Mouse (Mus musculus) frontal cortex, adult 2 months (tissue): ENCODE results near the gene Uqcrc1. TPM values are rescaled to one million over a fixed set of nuclear protein-coding genes. Genes with fewer than 3 reads are reported as not detected.

Source experiments
- DNase-seq, 2 experiments: peaks; one replicate each; pipeline ENCODE4 v3.0.0; 2022; ENCODE audit warnings: low spot score in 1 of 2; ENCODE audit errors: extremely low spot score in 1 of 2
- polyA plus RNA-seq: library from polyadenylated mRNA; depleted of rRNA; stranded (reverse); fragments of >200 nt; gene quantifications from 2 replicates; pipeline ENCODE4 v1.2.3, GENCODE M21; 2012; rRNA removed

Gene Uqcrc1
- 467 and 477 TPM in 2 replicates for polyA plus RNA-seq

DNA sequence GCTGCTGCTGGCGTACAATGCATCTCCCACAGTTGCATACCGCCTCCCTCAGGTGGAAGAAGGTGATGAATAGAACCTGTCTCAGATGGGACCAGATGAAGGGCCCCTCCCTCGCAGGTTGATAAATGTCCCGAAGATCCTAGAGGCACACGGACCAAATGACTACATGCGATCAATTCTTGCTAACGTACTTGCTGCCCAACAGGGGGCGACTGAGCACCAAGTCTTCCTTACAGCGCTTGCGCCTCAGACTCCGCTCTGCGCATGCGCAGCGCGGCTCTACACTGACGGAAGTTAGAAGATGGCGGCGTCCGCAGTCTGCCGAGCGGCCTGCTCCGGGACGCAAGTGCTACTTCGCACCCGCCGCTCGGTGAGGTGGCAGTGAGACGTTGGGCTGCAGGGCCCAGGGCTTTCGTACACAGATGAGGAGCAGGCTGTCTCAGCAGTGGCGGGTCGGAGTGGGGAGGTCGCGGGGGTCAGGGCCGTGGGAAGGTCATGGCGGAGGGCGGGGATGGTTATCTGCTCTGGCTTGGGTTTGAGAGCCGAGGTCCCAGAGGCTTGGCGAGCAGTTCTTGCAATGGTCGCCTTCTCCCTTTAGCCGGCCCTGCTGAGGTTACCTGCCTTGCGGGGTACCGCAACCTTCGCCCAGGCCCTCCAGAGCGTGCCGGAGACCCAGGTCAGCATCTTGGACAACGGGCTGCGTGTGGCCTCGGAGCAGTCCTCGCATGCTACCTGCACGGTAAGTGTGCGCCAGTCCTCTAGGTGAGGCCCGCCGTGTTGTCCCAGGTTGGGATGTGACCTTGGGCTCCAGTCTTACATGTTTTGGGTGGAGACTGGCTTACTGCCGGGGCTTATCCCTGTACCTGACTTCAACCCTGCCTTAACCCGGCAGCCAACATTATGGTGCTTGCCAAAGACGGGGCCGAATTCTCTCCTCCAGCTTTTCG, at the start of gene Uqcrc1:
TSS of gene Uqcrc1 (plus strand) at position 216 of the 947 bp plus-strand sequence.
- DNase-seq: peak; percentile 85 to 97

DNA sequence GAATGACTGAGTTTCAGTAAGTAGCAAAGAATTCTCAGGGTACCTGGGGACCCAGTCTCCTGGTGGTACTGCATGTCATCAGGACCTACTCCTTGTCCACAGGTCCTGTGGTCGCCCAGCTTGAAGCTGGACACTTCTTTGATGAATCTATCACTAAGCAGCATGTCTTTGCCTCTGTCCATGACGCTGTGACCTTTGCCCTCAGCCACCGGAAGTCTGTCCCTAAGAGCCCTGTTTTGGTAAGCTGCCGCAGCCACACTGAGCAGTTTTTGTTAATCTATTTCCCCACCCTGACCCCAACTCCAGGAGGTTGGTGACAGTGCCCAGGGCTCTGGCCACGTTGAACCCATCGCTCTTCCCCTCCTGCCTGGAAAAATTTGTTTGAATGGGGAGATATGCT, 24.1 kb upstream of the Uqcrc1 start:
- DNase-seq: no peak

DNA sequence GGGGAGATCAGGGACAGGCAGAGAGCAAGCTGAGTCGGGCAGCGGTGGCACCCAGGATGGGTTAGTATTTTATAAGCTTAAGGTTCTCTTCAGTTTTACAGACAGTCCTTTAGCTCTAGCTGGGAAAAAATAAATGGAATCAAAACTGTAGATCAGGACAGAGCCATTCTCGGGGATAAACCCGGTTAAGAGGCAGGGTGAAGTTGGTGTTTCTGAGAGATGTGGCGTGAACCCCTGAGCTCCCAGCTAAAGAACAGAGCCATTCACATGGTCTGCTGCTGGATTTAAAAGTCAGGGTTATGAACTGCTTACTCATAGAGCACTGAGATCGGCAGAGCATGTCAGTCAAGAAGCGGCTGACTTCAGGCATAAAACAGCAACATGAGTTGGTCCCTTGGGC, 23.3 kb upstream of the Uqcrc1 start:
- no peak for DNase-seq

DNA sequence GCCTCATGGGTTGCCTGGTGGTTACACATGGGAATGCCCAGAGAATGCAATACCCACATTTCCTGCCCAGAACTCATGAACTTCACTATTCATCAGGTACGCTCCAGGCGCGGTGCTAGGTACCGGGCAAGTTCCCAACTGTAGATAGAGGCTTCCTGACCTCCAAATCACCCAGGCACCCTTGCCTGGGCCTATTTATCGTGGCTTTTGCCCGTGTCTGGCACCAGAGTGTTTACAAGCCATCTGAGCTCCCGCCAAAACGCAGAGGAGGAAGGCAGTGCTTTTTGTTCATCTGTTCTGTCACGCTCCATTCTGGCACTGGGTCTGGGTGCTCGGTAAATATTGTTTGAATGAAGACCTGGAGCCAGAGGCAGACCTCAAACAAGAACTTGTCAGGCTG, 22.8 kb upstream of the Uqcrc1 start:
- no peak for DNase-seq

DNA sequence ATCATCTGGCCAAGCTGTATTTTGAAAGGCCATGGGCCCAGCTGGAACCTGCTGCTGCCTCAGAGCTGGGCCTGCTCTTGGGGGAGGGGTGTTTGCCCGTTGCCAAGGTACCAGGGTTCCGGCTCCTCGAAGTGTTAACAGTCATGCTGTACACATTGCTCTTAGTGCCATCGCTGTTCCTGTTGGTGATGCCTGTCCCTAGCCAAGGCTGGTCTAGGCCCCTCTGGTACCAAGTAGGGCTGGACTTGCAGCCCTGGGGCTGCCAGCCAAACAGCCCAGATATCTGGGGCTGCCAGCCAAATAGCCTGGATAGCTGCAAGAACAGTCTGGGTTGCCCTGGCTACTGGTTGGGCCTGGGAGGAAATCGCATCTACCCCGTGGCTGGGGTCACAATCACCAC, 21.9 kb upstream of the Uqcrc1 start, which contains the start of gene Tmem89:
TSS of gene Tmem89 (plus strand) at position 129 of the 400 bp plus-strand sequence.
- peak; percentile 51 to 55 for DNase-seq

DNA sequence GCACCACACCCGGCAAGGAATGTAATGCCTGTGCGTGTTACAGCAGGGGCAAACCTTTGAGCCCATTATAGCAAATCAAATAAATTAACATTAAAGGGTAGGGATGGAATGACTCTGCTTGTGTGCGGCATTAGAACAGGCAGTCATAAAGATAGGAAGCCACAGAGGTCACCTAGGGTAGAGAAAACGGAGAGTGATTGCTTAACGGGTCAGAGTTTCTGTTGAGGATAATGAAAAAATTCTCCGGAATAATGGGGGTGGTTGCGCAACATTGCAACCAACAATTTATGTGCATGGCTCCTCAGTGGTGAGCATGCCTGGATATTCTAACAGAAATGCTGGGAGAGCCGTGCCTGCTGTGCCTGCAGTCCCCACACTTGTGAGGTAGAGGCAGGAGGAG, 10.5 kb upstream of the Uqcrc1 start:
- DNase-seq: no peak

DNA sequence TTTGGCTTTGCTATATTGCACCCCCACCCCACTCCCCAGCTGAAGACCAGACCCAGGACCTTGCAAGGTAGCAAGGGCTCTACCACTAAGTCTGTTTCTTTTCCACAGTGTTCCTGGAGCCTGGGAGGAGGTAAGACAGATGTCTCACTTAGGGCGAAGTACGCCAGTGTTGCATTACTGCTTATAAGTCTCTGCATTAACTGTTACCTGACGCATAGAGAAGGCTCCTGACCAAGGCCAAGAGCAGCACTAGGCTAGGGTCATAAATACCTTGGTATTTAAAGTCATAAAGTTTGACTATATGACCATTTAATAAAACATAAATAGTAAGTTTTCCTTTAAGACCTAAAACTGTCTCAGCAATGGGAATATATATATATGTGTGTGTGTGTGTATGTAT, 8.0 kb upstream of the Uqcrc1 start:
- no peak for DNase-seq

DNA sequence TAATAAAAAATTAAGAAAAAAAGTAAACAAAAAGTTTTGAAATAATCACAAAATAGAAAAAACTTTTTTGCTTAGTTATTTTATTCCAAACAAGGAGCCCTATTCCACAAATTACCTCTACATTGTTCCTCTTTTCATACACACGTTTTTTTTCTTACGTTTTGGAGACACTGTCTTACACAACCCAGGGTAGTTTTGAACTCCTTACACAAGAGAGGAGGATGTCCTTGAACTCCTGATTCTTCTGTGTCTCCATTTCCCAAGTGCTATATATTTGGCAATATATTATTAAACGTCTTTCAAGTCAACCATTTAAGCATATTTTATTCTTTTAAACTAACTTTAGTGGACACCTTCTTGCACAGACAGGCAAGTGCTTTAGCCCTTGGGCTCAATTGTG, 442 bp upstream of the Uqcrc1 start:
- no peak for DNase-seq

DNA sequence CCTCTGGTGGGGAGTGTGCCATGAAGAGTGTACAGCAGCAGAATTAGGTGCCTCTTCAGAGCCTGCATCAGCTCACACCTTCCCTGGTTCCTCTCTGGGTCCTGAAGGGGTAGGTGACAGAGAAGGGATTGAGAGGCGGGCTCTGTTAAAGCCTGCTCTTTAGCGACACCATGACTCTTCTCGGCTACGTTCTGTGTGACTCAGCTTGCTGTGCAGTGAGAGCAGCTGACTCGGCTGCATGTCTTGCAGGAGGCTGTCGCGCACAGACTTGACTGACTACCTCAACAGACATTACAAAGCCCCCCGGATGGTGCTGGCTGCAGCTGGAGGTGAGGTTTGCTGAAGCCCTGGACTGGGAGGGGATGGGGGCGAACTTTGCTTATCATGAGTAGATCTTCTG, 8.7 kb downstream of the Uqcrc1 start:
- DNase-seq: peak in 1 of 2 experiments; percentile 41

DNA sequence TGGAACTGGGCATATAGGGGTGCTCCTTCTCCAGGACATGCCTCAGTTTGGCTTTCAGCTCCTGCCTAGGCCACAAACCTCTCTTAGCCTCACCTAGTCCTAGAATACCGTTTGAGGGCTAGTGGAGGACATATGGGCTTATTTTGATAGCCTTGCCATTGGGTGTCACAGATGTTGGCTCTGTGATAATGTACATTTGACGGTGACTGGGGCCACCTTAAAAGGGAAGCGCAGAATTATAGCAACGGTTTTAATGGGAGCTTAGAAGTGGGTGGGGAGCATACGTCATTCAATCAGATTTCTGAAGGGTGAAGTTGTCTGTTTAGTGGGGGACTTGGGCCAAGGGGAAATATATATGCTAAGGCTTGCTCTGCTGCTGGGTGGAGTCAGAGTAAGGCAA, 9.2 kb downstream of the Uqcrc1 start:
- no peak for DNase-seq

DNA sequence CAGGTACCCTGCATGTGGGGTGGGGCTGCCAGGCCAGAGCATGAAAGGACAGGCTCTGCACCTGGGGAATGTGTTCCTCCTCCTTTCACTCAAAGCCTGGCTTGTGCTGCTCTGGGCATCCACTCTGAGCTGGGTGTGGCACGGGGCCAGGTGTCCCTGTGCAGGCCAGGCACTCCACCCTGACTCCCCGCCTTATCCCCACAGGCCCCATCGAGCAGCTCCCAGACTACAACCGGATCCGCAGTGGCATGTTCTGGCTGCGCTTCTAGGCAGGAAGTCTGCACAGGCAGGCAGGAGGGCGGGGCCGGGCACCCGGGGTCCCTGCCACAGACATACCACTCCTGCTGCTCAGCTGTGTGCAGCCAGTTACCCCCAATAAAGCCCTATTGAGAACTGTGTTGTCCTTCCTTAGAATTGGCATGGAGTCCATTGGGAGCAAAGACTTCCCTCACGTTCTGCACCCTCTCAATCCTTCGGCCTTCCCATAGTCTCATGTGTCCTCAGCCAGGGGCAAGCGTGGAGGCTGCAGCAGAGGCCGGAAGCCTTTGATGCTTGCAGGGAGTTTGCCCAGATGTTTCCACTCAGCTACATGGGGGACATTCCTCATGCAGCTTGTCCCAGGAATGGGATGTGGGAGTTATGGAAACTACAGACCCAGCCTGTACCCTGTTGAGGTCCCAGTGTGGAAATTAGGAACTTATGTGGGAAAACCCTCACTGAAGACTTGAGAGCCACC, 13.0 kb downstream of the Uqcrc1 start:
- no peak for DNase-seq

DNA sequence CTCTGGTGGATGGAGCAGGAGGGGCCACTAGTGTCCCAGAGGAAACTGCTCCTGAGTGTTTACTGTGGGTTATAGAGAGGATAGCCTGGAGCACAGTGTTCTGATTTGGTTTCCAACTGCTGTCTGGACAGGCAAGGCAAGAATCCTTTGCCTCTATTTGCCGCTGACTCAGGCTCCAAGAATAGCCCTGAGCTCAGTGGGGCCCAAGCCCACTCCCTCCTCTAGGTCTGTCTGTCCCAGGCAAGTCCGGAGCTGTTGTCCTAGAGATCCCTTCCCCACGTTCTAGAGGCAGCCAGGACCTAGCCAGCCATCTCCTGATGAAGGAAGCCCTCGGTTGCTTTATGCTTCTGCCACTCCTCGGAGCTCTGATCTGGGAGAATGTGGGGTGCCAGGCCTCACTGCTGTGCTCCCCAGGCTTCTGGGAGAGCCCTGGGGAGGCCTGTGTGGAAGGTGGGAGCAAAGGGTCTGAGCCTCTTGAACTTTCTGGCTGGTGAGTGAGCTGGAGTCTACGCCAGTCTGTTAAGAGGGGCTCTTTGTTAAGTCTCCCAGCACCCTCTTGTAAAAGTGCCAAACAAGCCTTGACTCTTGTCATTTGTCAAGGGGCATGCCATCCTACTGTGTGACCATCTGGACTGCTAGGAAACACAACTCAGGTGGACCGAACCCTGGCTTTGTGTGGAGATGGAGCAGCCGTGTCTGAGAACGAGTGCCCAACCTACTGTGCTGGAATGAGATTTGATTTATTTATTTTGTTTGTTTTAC, 13.7 kb downstream of the Uqcrc1 start:
- no peak for DNase-seq

DNA sequence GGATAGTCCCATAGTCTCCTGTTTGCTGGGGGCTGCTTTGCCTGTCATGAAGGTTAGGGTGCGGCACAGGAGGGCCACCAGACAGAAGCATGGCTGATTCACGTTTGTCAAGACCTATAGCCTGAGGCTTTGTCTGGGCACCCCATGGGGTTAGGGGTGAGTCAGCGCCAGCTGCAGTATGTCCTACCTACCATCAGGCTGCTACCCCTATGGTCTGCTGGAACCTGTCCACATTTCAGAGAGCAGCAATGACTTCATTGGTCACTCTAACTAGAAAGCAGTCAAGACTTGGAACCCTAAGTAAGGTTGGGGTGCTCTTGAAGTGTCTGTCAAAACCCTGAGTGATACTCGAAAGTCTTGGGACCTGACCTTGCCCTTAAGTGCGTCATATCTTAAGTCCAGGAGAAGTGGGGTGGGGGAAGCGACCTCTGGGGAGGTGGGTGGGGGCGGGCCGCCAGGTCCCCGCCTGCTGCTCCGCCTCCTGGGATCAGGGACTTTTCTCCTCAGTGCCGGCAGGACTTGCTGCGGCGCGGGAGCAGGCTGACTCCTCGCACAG, 16.7 kb downstream of the Uqcrc1 start, which contains the start of gene Col7a1:
TSS of gene Col7a1 (plus strand) at position 506 of the 556 bp plus-strand sequence.
- DNase-seq: no peak

DNA sequence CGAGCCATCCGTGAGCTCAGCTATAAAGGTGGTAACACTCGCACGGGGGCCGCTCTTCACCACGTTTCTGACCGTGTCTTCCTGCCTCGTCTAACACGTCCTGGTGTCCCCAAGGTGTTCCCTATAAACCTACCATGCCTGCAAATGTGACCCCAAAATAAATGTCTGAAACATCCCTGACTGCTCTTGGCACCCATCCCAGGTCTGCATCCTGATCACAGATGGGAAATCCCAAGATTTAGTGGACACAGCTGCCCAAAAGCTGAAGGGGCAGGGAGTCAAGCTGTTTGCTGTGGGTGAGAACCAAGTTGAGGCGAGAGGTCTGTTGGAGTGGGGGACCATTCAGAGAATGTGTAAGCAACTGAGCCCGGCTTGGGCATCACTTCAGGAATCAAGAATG, 18.8 kb downstream of the Uqcrc1 start:
- DNase-seq: no peak

DNA sequence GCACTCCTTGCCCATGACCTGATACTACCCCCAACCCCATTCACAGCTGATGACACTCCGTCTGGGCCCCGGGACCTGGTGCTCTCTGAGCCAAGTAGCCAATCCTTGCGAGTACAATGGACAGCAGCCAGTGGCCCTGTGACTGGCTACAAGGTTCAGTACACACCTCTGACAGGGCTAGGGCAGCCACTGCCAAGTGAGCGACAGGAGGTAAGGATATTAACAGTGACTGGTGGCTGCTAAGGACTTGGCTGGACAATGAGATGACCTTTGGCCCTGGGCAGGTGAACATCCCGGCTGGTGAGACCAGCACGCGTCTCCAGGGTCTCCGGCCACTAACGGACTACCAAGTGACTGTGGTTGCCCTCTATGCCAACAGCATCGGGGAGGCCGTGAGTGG, 19.4 kb downstream of the Uqcrc1 start:
- DNase-seq: no peak

DNA sequence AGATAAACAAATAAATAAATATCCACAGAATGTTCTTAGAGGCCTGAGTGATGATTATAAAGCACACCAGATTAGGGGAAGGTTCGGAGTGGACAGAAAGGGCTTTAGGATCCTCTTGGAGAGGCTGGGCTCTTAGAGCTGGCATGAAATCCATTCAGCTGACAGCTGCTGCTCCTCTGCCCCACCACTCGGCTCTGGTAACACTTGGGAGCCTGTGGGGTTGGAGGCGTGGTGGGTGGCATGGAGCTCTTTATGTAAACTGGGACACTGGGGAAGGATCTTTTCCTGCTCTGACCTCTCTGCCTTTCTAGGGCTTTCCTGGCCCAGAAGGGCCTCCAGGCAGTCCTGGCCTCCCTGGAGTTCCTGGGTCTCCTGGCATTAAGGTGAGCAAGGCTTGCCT, 27.1 kb downstream of the Uqcrc1 start:
- no peak for DNase-seq

DNA sequence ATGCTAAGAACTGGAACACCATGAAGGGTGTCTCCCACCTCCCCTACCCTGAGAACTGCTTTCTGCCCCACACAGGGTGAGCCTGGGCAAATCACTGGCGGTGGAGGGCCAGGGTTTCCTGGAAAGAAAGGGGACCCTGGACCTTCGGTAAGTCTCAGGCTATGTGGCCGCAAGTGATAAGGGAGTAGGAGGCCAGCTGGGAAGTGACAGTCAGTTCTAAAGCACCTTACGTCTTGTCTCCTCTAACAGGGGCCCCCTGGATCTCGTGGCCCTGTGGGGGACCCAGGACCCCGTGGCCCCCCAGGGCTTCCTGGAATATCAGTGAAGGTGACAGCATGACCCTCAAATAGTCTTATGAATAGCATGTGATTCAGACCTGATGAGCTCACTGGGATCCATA, 27.9 kb downstream of the Uqcrc1 start:
- DNase-seq: no peak

DNA sequence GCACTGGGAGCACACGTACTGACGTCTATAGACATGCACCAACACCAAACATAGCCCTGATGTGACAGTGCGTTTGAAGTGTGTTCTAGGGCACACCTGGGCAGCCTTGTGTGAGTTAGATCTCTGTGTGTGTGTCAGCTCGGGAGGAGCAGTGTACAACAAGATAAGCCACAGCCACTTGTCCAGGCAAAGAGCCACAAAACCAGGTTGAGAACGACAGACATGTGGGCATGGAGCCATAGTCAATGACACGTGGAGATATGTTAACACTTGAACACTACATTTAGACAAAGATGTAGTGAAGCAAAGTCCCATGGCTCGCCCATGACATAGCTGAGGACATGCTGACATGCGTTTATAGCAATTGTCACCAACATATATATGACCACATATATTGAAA, 34.2 kb downstream of the Uqcrc1 start:
- DNase-seq: no peak

DNA sequence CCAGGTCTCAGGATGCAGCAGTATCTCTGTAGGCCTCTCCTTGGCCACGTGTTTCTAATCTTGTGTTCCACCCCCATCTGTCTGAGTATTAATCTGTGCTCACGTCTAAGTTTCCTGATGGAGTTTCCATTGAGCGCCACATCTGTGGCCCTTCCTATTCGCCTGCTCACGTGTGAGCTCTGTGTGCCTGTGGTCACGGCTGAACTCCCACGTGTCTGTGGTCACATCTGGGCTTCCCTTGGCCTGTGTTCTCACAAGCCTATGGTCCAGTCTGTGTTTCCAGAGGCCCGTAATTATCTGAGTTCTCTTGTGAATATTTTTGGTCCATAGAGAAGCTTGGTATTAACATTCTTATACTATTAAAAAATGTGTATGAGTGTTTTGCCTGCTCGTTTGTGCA, 40.0 kb downstream of the Uqcrc1 start:
- no peak for DNase-seq

DNA sequence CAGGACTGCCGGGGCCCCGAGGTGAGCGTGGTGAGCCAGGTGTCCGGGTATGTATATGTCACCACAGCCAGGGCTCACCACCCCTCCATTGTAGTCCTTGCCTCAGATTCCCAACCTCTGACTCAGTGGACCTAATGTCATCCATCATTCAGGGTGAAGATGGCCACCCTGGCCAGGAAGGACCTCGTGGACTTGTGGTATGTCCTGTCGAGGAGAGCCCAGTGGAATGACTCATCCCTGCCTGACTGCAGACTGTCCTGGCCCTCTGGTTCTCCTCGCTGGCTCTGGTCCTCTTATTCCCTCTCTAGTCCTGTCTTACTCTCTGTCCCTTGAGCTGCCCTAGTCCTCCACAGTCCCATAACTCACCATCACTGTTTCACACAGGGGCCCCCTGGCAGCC, 41.5 kb downstream of the Uqcrc1 start:
- no peak for DNase-seq

DNA sequence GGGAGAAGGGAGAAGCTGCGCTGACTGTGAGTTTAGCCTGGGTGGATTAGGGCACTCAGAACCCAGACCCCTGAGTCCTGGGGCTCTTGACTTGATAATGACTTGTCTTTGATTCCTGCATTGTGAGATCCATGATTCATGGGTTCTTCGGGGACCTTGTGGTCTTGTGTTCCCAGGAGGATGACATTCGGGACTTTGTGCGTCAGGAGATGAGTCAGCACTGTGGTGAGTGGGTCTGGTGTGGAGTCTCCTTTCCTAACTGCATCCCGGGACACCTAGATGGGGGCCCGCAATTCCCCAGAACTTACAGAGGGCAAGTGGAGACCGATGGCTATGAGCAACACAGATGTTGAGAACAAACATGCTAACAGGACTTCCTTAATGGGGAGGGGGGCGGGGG, 46.1 kb downstream of the Uqcrc1 start:
- no peak for DNase-seq
